Mouse (Mus musculus) left cerebral cortex, adult 2 months (tissue): ENCODE data around the gene Itga10. TPM values are rescaled to one million over a fixed set of nuclear protein-coding genes. Genes with fewer than 3 reads are reported as not detected.

Experiments
- DNase-seq, 2 experiments: peaks; one replicate each; pipeline ENCODE4 v3.0.0; 2021 to 2022; ENCODE audit warnings: low spot score in 2 of 2, mixed read lengths in 1 of 2; ENCODE audit errors: extremely low spot score in 1 of 2
- H3K27ac ChIP-seq: fragments of 200-600 bp; 2 replicates; pipeline ENCODE4 v1.8.1; 2022
- H3K4me3 ChIP-seq: fragments of 200-600 bp; 2 replicates; pipeline ENCODE4 v1.8.1; 2022
- CTCF ChIP-seq: fragments of 200-600 bp; IDR thresholded peaks from 2 replicates; pipeline ENCODE4 v1.8.1; 2022; ENCODE audit warnings: antibody characterized with exemption, mild to moderate bottlenecking, moderate library complexity
- intact Hi-C: fragments of 180-260 bp; cut with DNase I; formaldehyde crosslinking; loops from one replicate; pipeline ENCODE4 v1.15.1; 2025
- total RNA-seq, 2 experiments: library from RNA; stranded (reverse); gene quantifications; 2 replicates each; pipeline ENCODE4 v1.2.3; 2021

The Itga10 gene
- total RNA-seq, 2 experiments from 2014 or later = 2.9 to 3.6 TPM

DNA sequence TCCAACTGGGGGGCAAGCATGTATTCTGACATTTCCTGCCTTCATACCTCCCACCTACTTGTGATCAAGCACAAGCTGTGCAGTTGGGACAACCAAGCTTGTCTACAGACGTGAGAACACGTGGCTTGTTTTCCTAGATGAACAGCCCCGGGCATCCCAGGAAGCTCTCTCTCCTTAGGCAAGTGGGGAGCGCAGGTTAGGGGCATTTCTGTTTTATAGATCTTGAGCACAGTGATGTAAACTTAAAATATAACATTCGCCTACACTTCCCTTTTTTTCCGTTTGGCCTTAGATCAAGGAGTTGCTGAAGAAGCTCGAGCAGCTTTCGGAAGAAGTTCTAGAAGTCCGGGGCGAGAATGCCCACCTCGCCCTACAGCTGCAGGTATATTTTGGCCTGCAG lies 43.5 kb downstream of the Itga10 start:
- H3K4me3 ChIP-seq = no peak overlapping the region
- TF ChIP-seq CTCF = no peak

DNA sequence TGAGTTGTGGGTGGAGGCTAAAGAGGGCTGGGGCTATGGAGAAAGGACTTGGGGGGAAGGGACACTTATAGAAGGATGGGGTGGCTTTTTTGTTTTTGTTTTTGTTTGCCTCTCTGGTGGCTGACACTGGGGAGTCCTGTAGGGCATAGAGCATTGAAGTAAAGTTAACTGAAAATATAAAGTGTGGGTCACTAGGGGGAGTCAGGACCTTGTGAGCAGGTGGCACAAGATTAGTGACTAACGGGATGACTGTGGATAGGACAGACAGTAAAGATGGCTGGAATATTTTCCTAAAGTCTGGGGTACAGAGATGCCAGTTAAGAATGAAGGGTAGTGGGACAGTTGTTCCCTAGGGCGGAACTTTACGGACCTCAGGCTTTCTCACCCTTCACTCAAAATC lies 44.9 kb downstream of the Itga10 start:
- Histone ChIP-seq H3K4me3 (no peak overlapping the region), H3K27ac (no peak overlapping the region)
- DNase-seq = no peak
- no peak; the same call in none of the 2 replicates for TF ChIP-seq CTCF
- intact Hi-C loops = no loop called here

More for the DNA sequence above, 43.5 kb downstream of the Itga10 start:
- intact Hi-C loops = no loop called here
- DNase-seq = no peak
- H3K27ac ChIP-seq = no peak overlapping the region

DNA sequence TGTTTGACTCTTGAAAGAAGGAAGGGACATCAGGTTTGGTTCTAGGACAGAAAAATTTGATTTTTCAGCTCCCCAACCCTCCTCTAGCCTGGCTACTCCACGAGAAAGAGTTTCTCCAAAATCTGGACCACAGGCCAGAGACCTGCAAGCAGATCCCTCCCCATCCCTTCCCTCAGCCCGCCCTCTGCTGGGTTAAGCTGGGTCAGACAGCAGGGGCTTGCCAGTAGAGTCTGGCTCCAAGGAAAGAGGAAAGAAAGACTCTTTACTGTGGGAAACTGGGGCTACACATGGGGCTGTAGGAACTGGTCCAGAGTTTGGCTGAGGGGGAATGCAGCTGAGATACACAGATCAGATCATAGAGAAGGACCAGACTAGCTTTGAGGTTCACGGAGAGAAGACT lies 47.1 kb downstream of the Itga10 start:
- H3K4me3 ChIP-seq = no peak overlapping the region
- intact Hi-C loops = no loop called here
- peak; percentile 34 for TF ChIP-seq CTCF
- DNase-seq = no peak
- no peak overlapping the region for H3K27ac ChIP-seq

DNA sequence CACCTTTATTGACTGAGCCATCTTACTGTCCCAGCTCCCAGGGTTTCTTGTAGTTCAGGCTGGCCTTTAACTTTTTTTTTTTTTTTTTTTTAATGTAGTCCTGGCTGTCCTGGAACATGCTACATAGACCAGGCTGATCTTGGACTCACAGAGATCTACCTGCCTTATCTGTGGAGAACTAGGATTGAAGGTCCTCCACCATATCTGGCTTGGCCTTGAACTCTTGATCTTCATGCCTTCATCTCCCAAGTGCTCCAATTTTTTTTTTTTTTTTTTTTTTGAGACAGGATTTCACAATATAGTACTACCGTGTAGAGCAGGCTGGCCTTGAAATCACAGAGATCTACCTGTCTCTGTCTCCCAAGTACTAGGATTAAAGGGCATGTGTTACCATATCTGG lies 48.2 kb downstream of the Itga10 start:
- H3K27ac ChIP-seq = no peak overlapping the region
- TF ChIP-seq CTCF = no peak
- no peak overlapping the region for H3K4me3 ChIP-seq
- DNase-seq = no peak
- intact Hi-C loops = no loop called here

DNA sequence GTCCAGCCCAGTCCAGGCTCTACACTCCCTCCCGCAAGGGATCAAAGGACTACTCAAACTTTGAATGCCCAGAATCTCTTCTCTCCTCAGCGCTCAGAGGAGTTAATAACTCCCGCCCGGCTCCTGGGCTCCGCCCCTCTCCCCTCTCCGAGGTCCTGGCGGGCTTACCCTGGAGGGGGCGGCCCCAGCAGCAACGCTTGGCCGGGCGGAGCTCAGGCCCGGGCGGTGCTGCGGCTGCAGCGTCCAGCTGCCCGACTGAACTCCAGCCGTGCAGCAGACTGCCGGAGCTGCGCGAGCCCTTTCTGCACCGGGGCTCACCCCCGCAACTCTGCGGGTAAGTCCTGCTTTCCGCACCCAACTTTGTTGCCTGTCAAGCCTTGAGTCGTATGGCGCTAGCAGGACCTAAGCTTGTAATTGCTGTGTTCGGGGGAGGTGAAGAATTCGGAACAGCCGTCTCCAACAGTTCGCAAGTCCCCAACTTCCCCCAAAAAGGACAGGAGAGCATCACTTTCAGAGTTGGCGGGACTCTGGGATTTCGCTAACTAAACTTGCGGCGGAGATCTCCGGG lies 50.9 kb downstream of the Itga10 start, which contains the start of gene Pias3:
Gene Pias3 (plus strand): TSS at position 187 of the 568 bp plus-strand sequence.
- intact Hi-C loops = loop anchor here (2.0 kb wide), 1 partner anchor 25 kb away; the partner anchor contains the start of gene Ankrd35
- peak within 1 kb of the TSS; percentile 94 for H3K27ac ChIP-seq
- peak in 1 of 2 experiments; percentile 68 for DNase-seq

DNA sequence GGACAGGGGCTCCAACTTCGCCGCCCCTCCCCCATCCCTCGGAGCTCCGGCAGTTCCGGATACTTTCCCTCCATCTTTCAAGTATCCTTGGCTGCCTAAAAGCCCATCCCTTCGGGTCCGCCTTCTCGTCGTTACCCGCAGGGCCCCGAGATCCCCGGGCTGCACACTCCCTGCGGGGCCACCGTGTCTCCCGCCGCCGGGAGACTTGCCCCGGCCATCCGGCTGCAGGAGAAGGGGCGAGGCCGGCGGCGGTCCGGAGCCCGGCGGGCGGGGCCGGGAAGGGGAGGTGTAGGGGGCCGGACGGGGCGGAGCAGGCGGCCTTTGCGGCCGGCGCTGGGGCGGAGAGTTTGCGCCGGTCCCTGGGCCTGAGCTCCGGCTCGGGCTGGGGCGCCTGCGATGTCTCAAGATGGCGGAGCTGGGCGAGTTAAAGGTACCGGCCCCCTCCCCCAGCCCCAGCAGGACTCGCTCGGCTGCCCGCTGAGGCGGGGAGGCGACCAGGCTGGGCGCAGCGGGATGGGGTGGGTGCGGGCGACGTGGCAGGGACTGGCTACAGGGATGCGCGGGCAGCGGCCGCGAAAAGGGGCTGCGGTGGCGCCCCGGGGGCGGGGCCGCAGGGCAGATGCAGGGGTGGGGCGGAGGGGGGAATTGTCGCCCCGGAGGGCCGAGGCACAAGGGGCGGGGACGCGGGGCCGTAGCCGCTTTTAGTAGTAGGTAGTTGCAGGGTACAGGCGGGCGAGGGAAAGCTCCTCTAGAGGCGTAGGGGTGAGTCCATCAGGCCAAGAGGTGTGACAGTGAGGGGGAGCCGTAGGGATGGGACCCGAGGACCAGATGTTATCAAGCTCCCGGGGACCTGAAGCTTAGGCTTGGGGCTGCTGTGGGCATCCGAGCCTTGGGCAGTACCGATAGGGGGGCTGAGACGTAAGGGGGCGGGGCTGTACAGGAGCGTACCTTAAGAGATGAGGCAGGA lies 51.7 kb downstream of the Itga10 start:
- intact Hi-C loops = loop anchor here (2.0 kb wide), 1 partner anchor 26 kb away; the partner anchor contains the start of gene Ankrd35
- Histone ChIP-seq H3K27ac (peak overlapping the region; percentile 94), H3K4me3 (peak overlapping the region; percentile 89)
- DNase-seq = peak; percentile 81 to 82
- TF ChIP-seq CTCF = no peak

More for the DNA sequence above, 50.9 kb downstream of the Itga10 start, which contains the start of gene Pias3:
- no peak for TF ChIP-seq CTCF
- peak within 1 kb of the TSS; percentile 89 for H3K4me3 ChIP-seq

DNA sequence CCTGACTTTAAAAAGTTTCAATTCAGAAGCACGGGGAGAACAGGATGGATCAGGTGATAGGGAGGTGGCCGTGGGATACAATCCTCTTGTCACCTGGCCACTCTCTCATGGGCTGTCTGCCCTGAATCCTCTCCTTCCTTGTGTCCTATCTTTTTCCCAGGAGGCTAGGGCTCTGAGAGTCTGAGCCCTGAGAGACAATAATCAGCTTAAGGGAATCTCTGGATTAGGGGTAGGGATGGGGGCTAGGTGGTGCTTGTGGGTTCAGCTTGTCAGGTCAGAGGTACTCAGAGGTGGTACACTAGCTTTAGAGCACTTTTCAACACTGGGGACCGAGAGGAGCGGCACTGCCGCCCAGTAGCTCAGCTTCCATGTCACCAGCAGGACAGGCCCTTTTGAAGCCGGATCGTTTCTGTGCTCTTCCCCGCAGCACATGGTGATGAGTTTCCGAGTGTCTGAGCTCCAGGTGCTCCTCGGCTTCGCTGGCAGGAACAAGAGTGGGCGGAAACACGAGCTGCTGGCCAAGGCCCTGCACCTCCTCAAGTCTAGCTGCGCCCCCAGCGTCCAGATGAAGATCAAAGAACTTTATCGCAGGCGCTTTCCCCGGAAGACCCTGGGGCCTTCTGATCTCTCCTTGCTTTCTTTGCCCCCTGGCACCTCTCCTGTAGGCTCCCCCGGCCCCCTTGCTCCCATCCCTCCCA lies 53.8 kb downstream of the Itga10 start:
- no peak for DNase-seq
- peak; percentile 23 for TF ChIP-seq CTCF
- Histone ChIP-seq H3K27ac (no peak overlapping the region), H3K4me3 (no peak overlapping the region)
- intact Hi-C loops = no loop called here

DNA sequence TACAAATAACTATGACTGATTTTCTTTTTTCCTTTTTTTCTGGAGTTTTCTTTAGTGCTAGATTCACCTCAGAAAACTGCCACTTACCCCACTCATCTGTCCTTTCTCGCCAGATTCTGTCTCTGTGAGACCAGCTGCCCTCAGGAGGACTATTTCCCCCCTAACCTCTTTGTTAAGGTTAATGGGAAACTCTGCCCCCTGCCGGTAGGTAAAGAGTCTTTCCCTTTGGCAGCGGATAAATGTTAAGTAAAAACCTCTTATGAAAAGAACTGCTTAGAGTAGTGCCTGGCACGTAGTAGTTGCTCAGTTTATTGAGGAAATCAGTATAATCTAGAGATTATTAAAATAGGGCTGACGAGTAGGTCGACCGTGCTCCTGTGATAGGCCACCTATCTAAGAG lies 55.0 kb downstream of the Itga10 start:
- Histone ChIP-seq H3K27ac (no peak overlapping the region), H3K4me3 (no peak overlapping the region)
- intact Hi-C loops = loop anchor here (2.0 kb wide), 1 partner anchor 154 kb away; no protein-coding TSS in a partner anchor
- DNase-seq = no peak
- TF ChIP-seq CTCF = peak; percentile 64

DNA sequence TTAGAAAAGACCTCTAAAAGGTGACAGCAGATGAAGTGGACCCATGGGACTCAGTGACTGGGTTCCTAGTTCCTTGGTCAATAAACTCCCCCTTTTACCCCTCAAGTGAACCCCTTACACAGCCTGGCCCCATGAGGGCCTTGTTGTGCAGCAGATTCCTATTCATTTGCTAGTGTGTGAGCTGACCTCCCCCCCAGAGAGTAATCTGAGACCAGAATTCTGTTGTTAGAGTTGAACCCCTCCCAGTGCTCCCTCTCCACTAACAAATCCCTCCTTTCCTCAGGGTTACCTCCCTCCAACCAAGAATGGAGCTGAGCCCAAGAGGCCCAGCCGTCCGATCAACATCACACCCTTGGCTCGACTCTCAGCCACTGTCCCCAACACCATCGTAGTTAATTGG lies 55.6 kb downstream of the Itga10 start:
- no peak for DNase-seq
- TF ChIP-seq CTCF = no peak
- Histone ChIP-seq H3K27ac (no peak overlapping the region), H3K4me3 (no peak overlapping the region)
- intact Hi-C loops = loop anchor here (2.0 kb wide), 1 partner anchor 154 kb away; no protein-coding TSS in a partner anchor

DNA sequence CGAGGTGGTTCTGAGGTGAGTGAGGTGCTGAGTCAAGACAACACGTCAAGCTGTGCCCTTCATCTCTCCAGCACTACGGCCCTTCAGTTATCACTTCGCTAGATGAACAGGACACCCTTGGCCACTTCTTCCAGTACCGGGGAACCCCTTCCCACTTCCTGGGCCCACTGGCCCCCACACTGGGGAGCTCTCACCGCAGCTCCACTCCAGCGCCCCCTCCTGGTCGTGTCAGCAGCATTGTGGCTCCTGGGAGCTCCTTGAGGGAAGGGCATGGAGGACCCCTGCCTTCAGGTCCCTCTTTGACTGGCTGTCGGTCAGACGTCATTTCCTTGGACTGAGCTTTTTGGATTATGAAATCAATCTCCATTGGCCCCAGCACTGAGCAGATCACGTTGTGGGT lies 59.4 kb downstream of the Itga10 start:
- intact Hi-C loops = no loop called here
- no peak for DNase-seq
- TF ChIP-seq CTCF = peak; percentile 53
- no peak overlapping the region for H3K27ac ChIP-seq
- H3K4me3 ChIP-seq = no peak overlapping the region

DNA sequence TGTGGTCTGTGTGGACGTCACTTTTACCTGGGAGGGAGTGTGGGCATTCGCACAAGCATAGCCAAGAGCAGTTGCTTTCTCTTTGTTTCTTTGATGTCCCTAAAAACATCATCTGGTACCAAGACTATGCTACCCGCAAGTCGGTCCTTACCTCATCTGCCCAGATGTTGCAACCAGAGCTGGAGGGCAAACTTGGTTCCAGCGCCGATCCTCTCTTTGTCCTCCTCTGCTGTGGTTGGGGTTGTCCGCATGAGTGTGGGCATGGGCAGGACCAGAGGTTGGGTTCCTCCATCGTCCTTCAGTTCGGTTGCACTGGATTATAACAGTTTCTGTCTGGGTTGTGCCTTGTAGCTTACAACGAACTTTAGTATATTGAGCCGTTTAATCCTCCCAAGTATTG lies 60.8 kb downstream of the Itga10 start:
- H3K27ac ChIP-seq = no peak overlapping the region
- intact Hi-C loops = no loop called here
- DNase-seq = no peak
- TF ChIP-seq CTCF = no peak
- no peak overlapping the region for H3K4me3 ChIP-seq
